Mouse (Mus musculus): ENCODE measurements around the gene Ankub1.

Gene Ankub1

DNA sequence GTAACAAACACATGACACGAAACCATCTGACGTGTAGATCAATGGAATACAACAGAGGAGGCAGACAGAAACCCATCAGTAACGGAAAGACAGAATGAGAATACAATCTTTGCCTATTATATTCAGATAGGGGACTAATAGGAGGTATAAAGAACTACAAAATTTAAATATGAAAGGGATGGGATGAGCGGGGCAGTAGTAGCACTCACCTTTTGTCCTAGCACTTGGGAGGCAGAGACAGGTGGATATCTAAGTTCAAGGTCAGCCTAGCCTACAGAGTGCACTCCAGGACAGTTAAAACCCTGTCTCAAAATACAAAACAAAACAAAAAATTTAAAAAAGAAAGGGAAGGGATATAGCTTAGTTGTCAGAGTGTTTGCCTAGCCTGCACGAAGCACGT, 49.4 kb downstream of the Ankub1 start:
- DNase-seq (ENCODE audit: low spot score in 2 of 2) = no peak

DNA sequence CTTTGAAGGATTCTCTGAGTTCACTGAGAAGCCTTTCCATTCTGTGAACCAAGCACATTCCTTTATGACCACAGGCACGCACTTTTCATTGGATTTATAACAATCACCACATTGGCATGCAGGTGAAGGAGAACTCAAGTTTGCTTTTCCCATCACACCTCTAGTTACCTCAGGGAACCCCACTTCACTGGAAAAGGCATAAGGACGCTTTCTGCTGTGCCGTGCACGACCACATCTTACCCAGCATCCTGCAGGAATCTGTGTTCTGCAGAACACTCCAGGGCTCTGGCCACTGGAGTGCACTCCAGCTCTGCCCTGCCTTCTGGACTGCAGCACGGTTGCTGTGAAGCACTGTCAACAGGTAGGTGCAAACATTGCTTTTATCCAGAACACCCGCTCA, 55.0 kb downstream of the Ankub1 start:
- no peak for DNase-seq (ENCODE audit: low spot score in 2 of 2)

DNA sequence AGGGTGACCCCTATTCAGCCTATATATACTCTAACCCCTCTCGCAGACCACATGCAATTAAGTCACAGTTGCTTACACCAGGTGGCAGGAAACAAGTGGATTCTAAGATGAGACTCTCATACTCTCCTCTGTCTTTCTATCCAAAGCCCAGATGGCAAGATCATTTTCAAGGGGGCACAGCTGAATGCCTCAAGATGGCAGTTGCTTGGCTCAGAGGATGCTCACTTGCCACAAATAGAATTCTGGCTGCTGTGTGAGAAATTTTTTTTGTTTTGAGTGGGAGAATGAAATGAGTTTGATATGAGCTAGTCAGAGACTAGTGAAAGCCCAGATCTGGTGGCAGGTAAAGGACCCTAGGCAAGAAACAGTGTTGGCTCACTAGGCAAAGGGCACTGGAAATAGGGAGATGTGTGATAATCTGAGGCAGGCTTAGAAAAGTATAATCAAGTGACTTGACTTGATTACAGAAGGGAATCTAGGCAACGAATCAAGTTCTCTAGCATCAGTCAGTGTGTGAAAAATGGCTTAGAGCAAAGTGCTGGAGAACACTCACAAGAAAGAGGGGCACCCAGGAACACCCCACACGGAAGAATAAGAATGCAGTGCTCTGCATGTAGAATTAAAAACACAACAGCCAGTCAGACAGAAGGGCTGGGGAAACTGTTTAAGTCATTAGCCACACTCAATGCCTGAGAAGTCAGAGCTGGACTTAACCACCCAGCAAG, 57.7 kb downstream of the Ankub1 start:
- no peak for DNase-seq (ENCODE audit: low spot score in 2 of 2)

DNA sequence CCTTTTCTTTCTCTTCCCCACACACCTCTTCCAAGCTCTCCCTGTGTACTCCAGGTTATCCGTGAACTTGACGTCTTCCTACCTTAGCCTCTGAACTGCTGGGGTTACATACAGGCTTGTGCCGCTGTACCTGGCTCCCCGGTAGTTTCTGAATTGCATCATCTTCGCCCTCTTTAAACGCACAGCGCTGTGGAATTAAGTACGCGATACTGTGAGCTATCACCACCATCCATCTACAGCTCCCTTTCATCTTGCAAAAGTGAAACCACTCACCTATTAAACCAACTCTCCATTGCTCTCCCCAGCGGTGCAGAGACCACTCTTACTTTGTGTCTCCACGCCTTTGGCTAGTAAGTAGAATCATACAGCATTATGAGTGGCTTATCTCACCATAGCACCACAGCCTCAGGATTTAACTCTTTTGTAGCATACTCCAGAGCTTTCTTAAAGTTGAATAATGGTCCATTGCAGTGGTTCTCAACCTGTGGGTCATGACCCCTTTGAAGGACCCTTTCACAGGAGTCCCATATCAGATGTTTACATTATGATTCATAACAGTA, 65.6 kb downstream of the Ankub1 start:
- DNase-seq (ENCODE audit: low spot score in 2 of 2) = no peak

DNA sequence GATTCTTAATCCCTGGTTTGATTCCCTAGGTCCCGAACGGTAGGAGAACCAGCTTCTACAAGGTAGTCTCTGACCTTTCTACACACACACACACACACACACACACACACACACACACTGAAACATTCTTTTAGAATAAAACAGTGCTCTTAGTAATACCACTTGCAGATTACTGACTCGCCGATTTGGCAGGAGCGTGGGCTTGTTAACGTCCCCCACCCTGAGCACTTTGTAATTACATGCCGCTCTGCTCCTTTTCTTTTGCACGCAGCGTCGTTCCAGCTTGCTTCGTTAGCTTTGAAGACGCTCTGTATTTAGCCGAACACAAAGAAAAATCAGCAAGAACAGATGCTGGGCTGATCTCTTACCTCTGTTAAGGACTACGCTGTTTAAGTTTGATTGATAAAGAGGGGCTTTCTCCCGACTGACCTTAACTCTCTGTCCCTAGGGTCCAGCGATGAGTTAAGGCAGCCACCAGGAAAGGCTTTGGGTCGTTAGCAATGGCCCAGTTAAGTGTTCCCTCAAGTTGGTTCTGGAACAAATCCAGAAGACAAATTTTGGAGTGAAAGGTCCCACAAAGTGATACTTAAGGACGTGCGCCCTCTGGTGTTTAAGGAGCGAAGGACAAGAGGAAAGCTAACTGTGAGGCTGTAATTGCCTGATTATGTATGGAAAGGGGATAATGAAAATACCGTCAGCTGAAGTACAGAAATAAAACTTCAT, 67.2 kb downstream of the Ankub1 start:
- DNase-seq (ENCODE audit: low spot score in 2 of 2) = peak; percentile 49 to 80

DNA sequence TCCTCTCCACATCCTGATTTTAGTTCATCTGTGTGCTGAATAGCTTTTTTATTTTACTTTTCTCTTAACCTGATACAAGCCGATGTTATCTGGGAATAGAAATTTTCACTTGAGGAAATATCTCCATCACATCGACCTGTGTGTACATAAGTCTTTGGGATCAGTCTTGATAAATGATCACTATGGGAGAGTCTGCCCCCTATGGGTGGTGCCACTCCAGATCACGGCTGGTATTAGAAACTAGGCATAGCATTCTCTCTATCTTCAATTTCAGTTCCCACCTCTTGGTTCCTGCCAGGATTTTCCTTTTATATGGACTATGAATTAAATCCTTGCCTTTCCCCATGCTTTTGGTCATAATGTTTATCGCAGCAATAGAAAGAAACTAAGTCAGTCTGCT, 72.9 kb downstream of the Ankub1 start:
- no peak for DNase-seq (ENCODE audit: low spot score in 2 of 2)

DNA sequence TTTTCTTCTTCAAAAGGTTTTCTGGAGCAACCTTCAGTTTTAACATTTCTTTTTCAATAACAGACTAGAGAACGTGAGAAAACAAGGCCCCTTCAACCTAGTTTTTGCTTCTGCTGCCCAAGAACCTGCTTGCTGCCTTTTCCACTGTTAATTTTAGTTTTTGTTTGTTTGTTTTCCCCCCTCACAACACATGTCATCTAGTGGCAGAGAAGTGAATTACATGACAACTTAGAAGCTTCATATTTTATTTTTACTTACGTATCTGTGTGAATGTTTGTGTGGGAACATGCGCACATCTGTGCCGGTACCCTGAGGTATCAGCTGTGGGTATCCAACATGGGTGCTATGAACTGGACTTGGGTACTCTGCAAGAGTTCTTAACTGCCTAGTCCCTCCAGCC, 76.9 kb downstream of the Ankub1 start:
- no peak for DNase-seq (ENCODE audit: low spot score in 2 of 2)

DNA sequence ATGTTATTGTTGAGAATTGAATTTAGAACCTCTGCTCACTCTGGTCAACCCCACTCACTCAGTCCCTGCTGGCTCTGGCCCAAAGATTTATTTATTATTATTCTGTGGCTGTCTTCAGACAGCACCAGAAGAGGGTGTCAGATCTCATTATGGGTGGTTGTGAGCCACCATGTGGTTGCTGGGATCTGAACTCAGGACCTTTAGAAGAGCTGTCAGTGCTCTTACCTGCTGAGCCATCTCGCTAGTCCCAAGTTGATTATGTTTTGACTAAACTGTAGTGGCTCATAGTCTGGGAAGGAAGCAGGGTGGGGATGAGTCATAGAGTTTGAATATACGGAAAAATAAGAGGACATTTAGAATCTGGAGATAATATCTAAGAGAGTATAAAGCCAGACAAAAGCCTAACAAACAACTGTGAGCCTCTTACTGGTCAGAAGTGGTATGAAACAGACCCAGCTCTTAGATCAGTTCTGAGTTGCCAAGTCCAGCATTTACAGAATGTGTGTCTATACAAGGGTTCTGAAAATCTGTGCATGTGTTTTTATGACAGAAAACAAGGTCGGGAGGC, 80.1 kb downstream of the Ankub1 start:
- DNase-seq (ENCODE audit: low spot score in 2 of 2) = no peak

DNA sequence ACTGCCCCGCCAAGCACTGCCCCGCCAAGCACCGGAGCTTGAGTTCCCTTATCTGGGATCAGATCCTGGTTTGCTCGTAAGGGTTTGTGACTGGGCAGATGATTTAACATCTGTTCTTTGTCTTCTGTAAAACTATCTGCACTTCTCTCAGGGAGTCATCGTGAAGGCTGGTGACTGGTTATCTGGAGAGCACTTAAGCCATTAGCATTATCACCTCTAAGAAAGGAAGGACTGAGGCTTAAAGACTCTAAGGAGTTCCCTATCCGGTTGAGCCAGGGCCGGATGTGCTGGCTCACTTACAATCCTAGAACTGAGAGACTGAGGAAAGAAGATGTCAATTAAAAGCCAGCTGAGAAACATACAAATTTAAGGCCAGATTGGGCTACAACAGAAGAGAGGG, 80.8 kb downstream of the Ankub1 start:
- no peak for DNase-seq (ENCODE audit: low spot score in 2 of 2)
